Mouse (Mus musculus): ENCODE measurements around the gene Gbp4. TPM values are rescaled to one million over a fixed set of nuclear protein-coding genes. Genes with fewer than 3 reads are reported as not detected.
"Not testable (repeated sequence)": the region's sequence is repeated elsewhere in the genome, so short reads cannot be mapped to it uniquely, and the experiment has no call there.

The Gbp4 gene
- total RNA-seq (2014; rRNA removed) (1.5 and 2.3 TPM in 2 replicates), polyA plus RNA-seq (2015; fragmentation: Nextera tagmentation; extraction: Ambion mirVana) (0.54 and 0.82 TPM in 2 replicates)

GRCm38 (mm10) chr5:105139409-105140088 is at the start of gene Gbp4, which contains the start of the genes Gbp9 and Gbp8:
Gene Gbp4, minus strand, starts transcription at chr5:105139586.
Gene Gbp9, minus strand, starts transcription at chr5:105139539.
Gene Gbp8, minus strand, starts transcription at chr5:105139540.
- 27% methylated on average over 2 of the region's 2 CpGs for WGBS
- H3K4me2 ChIP-seq (ENCODE audit: low read depth); H3K27me3 ChIP-seq (ENCODE audit: insufficient read depth, low read length); H3K4me1 ChIP-seq (ENCODE audit: insufficient read depth); H3K4me3 ChIP-seq (ENCODE audit: low read depth, low read length); H3K27ac ChIP-seq (ENCODE audit: low read depth, low read length); ATAC-seq; H3K36me3 ChIP-seq (ENCODE audit: insufficient read depth); H3K9ac ChIP-seq; DNase-seq; H3K9me3 ChIP-seq (ENCODE audit: low read length): not testable (repeated sequence)

- H3K36me3 ChIP-seq (ENCODE audit: insufficient read depth): no peaks in the 10 kb centered on the region
- no peak overlapping the region for H3K4me2 ChIP-seq (ENCODE audit: low read depth)
- ATAC-seq (no peak), DNase-seq (no peak)
- no peaks in the 10 kb centered on the region for H3K27me3 ChIP-seq (ENCODE audit: insufficient read depth, low read length)
- no peak for TF ChIP-seq CTCF (IDR thresholded peaks at IDR 0.05; ENCODE audit: low read depth)
- H3K9me3 ChIP-seq (ENCODE audit: low read length): no peaks in the 10 kb centered on the region
- H3K27ac ChIP-seq (ENCODE audit: low read depth, low read length): no peak overlapping the region
- no peak overlapping the region for H3K4me3 ChIP-seq (ENCODE audit: low read depth, low read length)
- H3K9ac ChIP-seq: no peak overlapping the region
- no peaks in the 10 kb centered on the region for H3K4me1 ChIP-seq (ENCODE audit: insufficient read depth)
Observed at GRCm38 (mm10) chr5:105181446-105181845, 42.1 kb upstream of the Gbp4 start.

GRCm38 (mm10) chr5:105156582-105156981 is 17.2 kb upstream of the Gbp4 start:
- DNase-seq (no peak), ATAC-seq (no peak)
- WGBS: 80% methylated on average over 5 of the region's 5 CpGs
- H3K4me3 ChIP-seq (ENCODE audit: low read depth, low read length): no peak overlapping the region
- no peaks in the 10 kb centered on the region for H3K9me3 ChIP-seq (ENCODE audit: low read length)
- no peaks in the 10 kb centered on the region for H3K4me1 ChIP-seq (ENCODE audit: insufficient read depth)
- TF ChIP-seq CTCF (IDR thresholded peaks at IDR 0.05; ENCODE audit: low read depth): no peak
- no peak overlapping the region for H3K4me2 ChIP-seq (ENCODE audit: low read depth)
- H3K27me3 ChIP-seq (ENCODE audit: insufficient read depth, low read length): no peaks in the 10 kb centered on the region
- H3K9ac ChIP-seq: no peak overlapping the region
- no peaks in the 10 kb centered on the region for H3K36me3 ChIP-seq (ENCODE audit: insufficient read depth)
- no peak overlapping the region for H3K27ac ChIP-seq (ENCODE audit: low read depth, low read length)

GRCm38 (mm10) chr5:105154049-105154448 is 14.7 kb upstream of the Gbp4 start:
- no peaks in the 10 kb centered on the region for H3K36me3 ChIP-seq (ENCODE audit: insufficient read depth)
- no peak for TF ChIP-seq CTCF (IDR thresholded peaks at IDR 0.05; ENCODE audit: low read depth)
- no peak overlapping the region for H3K9ac ChIP-seq
- H3K4me1 ChIP-seq (ENCODE audit: insufficient read depth): no peaks in the 10 kb centered on the region
- no peak for ATAC-seq
- H3K4me2 ChIP-seq (ENCODE audit: low read depth): no peak overlapping the region
- no peak overlapping the region for H3K4me3 ChIP-seq (ENCODE audit: low read depth, low read length)
- DNase-seq: no peak
- H3K27me3 ChIP-seq (ENCODE audit: insufficient read depth, low read length): no peaks in the 10 kb centered on the region
- H3K9me3 ChIP-seq (ENCODE audit: low read length): no peaks in the 10 kb centered on the region
- no peak overlapping the region for H3K27ac ChIP-seq (ENCODE audit: low read depth, low read length)

GRCm38 (mm10) chr5:105148062-105148461 is 8.7 kb upstream of the Gbp4 start:
- ATAC-seq; H3K4me1 ChIP-seq (ENCODE audit: insufficient read depth); H3K9me3 ChIP-seq (ENCODE audit: low read length); H3K27me3 ChIP-seq (ENCODE audit: insufficient read depth, low read length); H3K9ac ChIP-seq; H3K36me3 ChIP-seq (ENCODE audit: insufficient read depth); H3K27ac ChIP-seq (ENCODE audit: low read depth, low read length); DNase-seq; H3K4me2 ChIP-seq (ENCODE audit: low read depth); H3K4me3 ChIP-seq (ENCODE audit: low read depth, low read length): not testable (repeated sequence)
- WGBS: 83% methylated on average over 2 of the region's 2 CpGs

GRCm38 (mm10) chr5:105146447-105146846 is 7.1 kb upstream of the Gbp4 start:
- no peaks in the 10 kb centered on the region for H3K27me3 ChIP-seq (ENCODE audit: insufficient read depth, low read length)
- no peak overlapping the region for H3K27ac ChIP-seq (ENCODE audit: low read depth, low read length)
- H3K4me2 ChIP-seq (ENCODE audit: low read depth): no peak overlapping the region
- DNase-seq: no peak
- no peak for ATAC-seq
- no peak overlapping the region for H3K9ac ChIP-seq
- no peak for TF ChIP-seq CTCF (IDR thresholded peaks at IDR 0.05; ENCODE audit: low read depth)
- H3K4me3 ChIP-seq (ENCODE audit: low read depth, low read length): no peak overlapping the region
- H3K9me3 ChIP-seq (ENCODE audit: low read length): no peaks in the 10 kb centered on the region
- H3K36me3 ChIP-seq (ENCODE audit: insufficient read depth): no peaks in the 10 kb centered on the region
- no peaks in the 10 kb centered on the region for H3K4me1 ChIP-seq (ENCODE audit: insufficient read depth)

- not testable (repeated sequence) for H3K27ac ChIP-seq (ENCODE audit: low read depth, low read length); H3K4me3 ChIP-seq (ENCODE audit: low read depth, low read length); ATAC-seq; H3K4me2 ChIP-seq (ENCODE audit: low read depth); H3K9ac ChIP-seq; H3K4me1 ChIP-seq (ENCODE audit: insufficient read depth); H3K36me3 ChIP-seq (ENCODE audit: insufficient read depth); DNase-seq; H3K27me3 ChIP-seq (ENCODE audit: insufficient read depth, low read length); H3K9me3 ChIP-seq (ENCODE audit: low read length)
- 58% methylated on average over 3 of the region's 3 CpGs for WGBS
Observed at GRCm38 (mm10) chr5:105145731-105146130, 6.3 kb upstream of the Gbp4 start.

GRCm38 (mm10) chr5:105140089-105140810 is 864 bp upstream of the Gbp4 start:
- ATAC-seq; H3K4me1 ChIP-seq (ENCODE audit: insufficient read depth); H3K27me3 ChIP-seq (ENCODE audit: insufficient read depth, low read length); H3K27ac ChIP-seq (ENCODE audit: low read depth, low read length); H3K9ac ChIP-seq; DNase-seq; H3K4me2 ChIP-seq (ENCODE audit: low read depth); H3K36me3 ChIP-seq (ENCODE audit: insufficient read depth); H3K9me3 ChIP-seq (ENCODE audit: low read length); H3K4me3 ChIP-seq (ENCODE audit: low read depth, low read length): not testable (repeated sequence)
- 33% methylated on average over 2 of the region's 2 CpGs for WGBS
